Mouse (Mus musculus): Measurements from ENCODE around the gene Slc29a4. TPM values are rescaled to one million over a fixed set of nuclear protein-coding genes. Genes with fewer than 3 reads are reported as not detected.

Gene Slc29a4
- 1.1 and 1.6 TPM in 2 replicates for polyA plus RNA-seq (2015; fragmentation: Nextera tagmentation; extraction: Ambion mirVana)

GRCm38 (mm10) chr5:142692248-142692647 is at the start of gene Slc29a4:
Gene Slc29a4, plus strand, starts transcription at chr5:142692512.

Other genes starting within 250 kb of the Slc29a4 start
- gene Ap5z1, start 228.6 kb upstream of the Slc29a4 start, polyA plus RNA-seq (2015; fragmentation: Nextera tagmentation; extraction: Ambion mirVana): 6.0 and 6.4 TPM in 2 replicates
- gene Papolb, start 162.4 kb upstream of the Slc29a4 start, polyA plus RNA-seq (2015; fragmentation: Nextera tagmentation; extraction: Ambion mirVana): not detected in 2 replicates
- gene Radil, start 141.4 kb upstream of the Slc29a4 start, polyA plus RNA-seq (2015; fragmentation: Nextera tagmentation; extraction: Ambion mirVana): 0.41 and 0.50 TPM in 2 replicates
- gene Mmd2, start 83.7 kb upstream of the Slc29a4 start, polyA plus RNA-seq (2015; fragmentation: Nextera tagmentation; extraction: Ambion mirVana): 0.11 TPM in 1 of 2 replicates, not detected in the other
- 31.6 and 35.3 TPM in 2 replicates for gene Wipi2, start 64.8 kb upstream of the Slc29a4 start, polyA plus RNA-seq (2015; fragmentation: Nextera tagmentation; extraction: Ambion mirVana)
- gene Tnrc18, start 125.2 kb downstream of the Slc29a4 start, polyA plus RNA-seq (2015; fragmentation: Nextera tagmentation; extraction: Ambion mirVana): 10.2 and 13.0 TPM in 2 replicates
- 4.6 and 6.9 TPM in 2 replicates for gene Fbxl18, start 202.9 kb downstream of the Slc29a4 start, polyA plus RNA-seq (2015; fragmentation: Nextera tagmentation; extraction: Ambion mirVana)
- gene Actb, start 214.2 kb downstream of the Slc29a4 start, polyA plus RNA-seq (2015; fragmentation: Nextera tagmentation; extraction: Ambion mirVana): 14,276 and 16,026 TPM in 2 replicates

Measured in spleen, postnatal 0 days (tissue).